Mouse (Mus musculus) stomach, postnatal 0 days (tissue): ENCODE results near the gene Dgki.

Experiments used
- CTCF ChIP-seq: IDR thresholded peaks from 2 replicates; pipeline ENCODE4 v1.5.1; 2016; ENCODE audit warnings: antibody characterized with exemption, low read depth, mild to moderate bottlenecking, moderate library complexity
- EP300 ChIP-seq: optimal IDR thresholded peaks from 2 replicates; pipeline ENCODE3; 2016; ENCODE audit warnings: antibody characterized with exemption

- TF ChIP-seq CTCF (no peak), EP300 (no peak)
Measured at GRCm38 (mm10) chr6:37089148-37090111, 210.6 kb downstream of the Dgki start.
